9 mouse cellular contexts compared by ENCODE assay signal in genomic region chr2:181918501-181918900, GRCm38 (mm10). TPM values are rescaled to one million over a fixed set of nuclear protein-coding genes. Genes with fewer than 3 reads are reported as not detected.
DNase-seq lines count a peak whose midpoint lies in the region; ATAC-seq lines count a peak whose summit lies in the region.
"Had no signal": no experiment of that assay in that cellular context is flagged by ENCODE, and none has a peak within 500 bp of the region (broad histone marks: within the 10 kb centered on the region; RNA-seq: fewer than 3 reads in every experiment).

No protein-coding gene starts in this region.

- H3K36me3 ChIP-seq in intestine, embryonic 16.5 days (ENCODE audit: control insufficient read depth, insufficient read depth, low read length), result no peaks in the 10 kb centered on the region
- H3K36me3 ChIP-seq in neural tube, embryonic 11.5 days (ENCODE audit: control insufficient read depth, insufficient read depth, low read length), result no peaks in the 10 kb centered on the region

- peak; percentile 5 to 13 for DNase-seq in heart, adult 18-20 months
- DNase-seq in heart, adult 9 months (ENCODE audit: low spot score in 2 of 2), result no peak
- DNase-seq in urinary bladder, postnatal 14 days (ENCODE audit: low spot score), result peak; percentile 15
- DNase-seq in urinary bladder, adult 18-20 months (ENCODE audit: low spot score in 2 of 2), result no peak
- peak; percentile 53 for DNase-seq in neural tube, embryonic 11.5 days (ENCODE audit: low spot score)
- no peak for DNase-seq in natural killer cell, adult 2 months (ENCODE audit: low spot score in 2 of 2)

- H3K4me3 ChIP-seq in intestine, embryonic 16.5 days (ENCODE audit: low read length), result no peak overlapping the region
- H3K4me3 ChIP-seq in neural tube, embryonic 11.5 days (ENCODE audit: low read depth, low read length), result no peak overlapping the region
- H3K4me3 ChIP-seq: myocyte had no signal

- no peak overlapping the region for H3K27ac ChIP-seq in intestine, embryonic 16.5 days (ENCODE audit: low read length)
- no peak overlapping the region for H3K27ac ChIP-seq in neural tube, embryonic 11.5 days (ENCODE audit: low read depth, low read length)

- H3K4me2 ChIP-seq in intestine, embryonic 16.5 days (ENCODE audit: low read depth, low read length), result no peak overlapping the region
- H3K4me2 ChIP-seq in neural tube, embryonic 11.5 days (ENCODE audit: low read depth), result no peak overlapping the region

- H3K4me1 ChIP-seq in intestine, embryonic 16.5 days (ENCODE audit: control insufficient read depth, insufficient read depth, low read length), result no peaks in the 10 kb centered on the region
- no peaks in the 10 kb centered on the region for H3K4me1 ChIP-seq in neural tube, embryonic 11.5 days (ENCODE audit: control insufficient read depth, insufficient read depth, low read length)

- no peaks in the 10 kb centered on the region for H3K9me3 ChIP-seq in intestine, embryonic 16.5 days (ENCODE audit: control insufficient read depth, low read length)
- no peaks in the 10 kb centered on the region for H3K9me3 ChIP-seq in neural tube, embryonic 11.5 days (ENCODE audit: control insufficient read depth, low read length)

- no peaks in the 10 kb centered on the region for H3K27me3 ChIP-seq in intestine, embryonic 16.5 days (replicated peaks; ENCODE audit: control insufficient read depth, insufficient read depth, low read length)
- no peaks in the 10 kb centered on the region for H3K27me3 ChIP-seq in neural tube, embryonic 11.5 days (ENCODE audit: control insufficient read depth, insufficient read depth, low read length)

- peak; percentile 90 for ATAC-seq in erythroid progenitor cell, adult 5-6 weeks (replicated peaks; ENCODE audit: low FRiP score, poor library complexity, severe bottlenecking)
- peak; percentile 94 for ATAC-seq in intestine, embryonic 16.5 days
- ATAC-seq in neural tube, embryonic 11.5 days (ENCODE audit: insufficient read depth, low FRiP score, low TSS enrichment), result peak; percentile 92

- H3K9ac ChIP-seq in intestine, embryonic 16.5 days (ENCODE audit: low read depth, low read length), result no peak overlapping the region
- no peak overlapping the region for H3K9ac ChIP-seq in neural tube, embryonic 11.5 days (ENCODE audit: low read length)

- 54% methylated on average over 3 of the region's 3 CpGs for WGBS in intestine, embryonic 16.5 days
- WGBS in neural tube, embryonic 11.5 days, result 56% methylated on average over 3 of the region's 3 CpGs

RNA-seq across cellular contexts. Expression of gene Polr3k, which starts 54.4 kb away (rescaled TPM):
- total RNA-seq in heart, adult 18-20 months (2021), result 10 to 100 TPM in 1 of 2 experiments, 1 to 10 TPM in 1; 8.3 to 11.0 TPM
- 13.7 and 18.4 TPM in 2 replicates for total RNA-seq in erythroid progenitor cell, adult 5-6 weeks (2015; ENCODE audit: low replicate concordance)
- 9.5 and 15.1 TPM in 2 replicates for total RNA-seq in erythroid progenitor cell, adult 5-6 weeks (2017; ENCODE audit: low replicate concordance)
- 74.9 and 77.5 TPM in 2 replicates for polyA plus RNA-seq in intestine, embryonic 16.5 days (2015; fragmentation: Nextera tagmentation; extraction: Ambion mirVana)
- 91.3 and 101 TPM in 2 replicates for polyA plus RNA-seq in neural tube, embryonic 11.5 days (2014; fragmentation: Nextera tagmentation; extraction: Ambion mirVana)

Comparison
In these comparisons a context has a peak if more than half of its experiments do, and no peak if none do; other contexts are left out.
1. DNase-seq: peak in heart, adult 18-20 months (2 of 2), urinary bladder, postnatal 14 days (single experiment) and neural tube, embryonic 11.5 days (single experiment); none in heart, adult 9 months (0 of 2), urinary bladder, adult 18-20 months (0 of 2) and natural killer cell, adult 2 months (0 of 2).
2. Peak in every context shown above with its lines, with median percentiles within 50 percentile points of each other: ATAC-seq.